Mouse (Mus musculus): ENCODE data around the gene Gm10382.
A peak's percentile ranks its signal among the peaks of the same experiment; 100 is the strongest.
"Not testable (repeated sequence)": the region's sequence is repeated elsewhere in the genome, so short reads cannot be mapped to it uniquely, and the experiment has no call there.

Gene Gm10382

GRCm38 (mm10) chr5:125370950-125371693 is 18.0 kb upstream of the Gm10382 start:
- DNase-seq (ENCODE audit: low spot score), result no peak

DNA sequence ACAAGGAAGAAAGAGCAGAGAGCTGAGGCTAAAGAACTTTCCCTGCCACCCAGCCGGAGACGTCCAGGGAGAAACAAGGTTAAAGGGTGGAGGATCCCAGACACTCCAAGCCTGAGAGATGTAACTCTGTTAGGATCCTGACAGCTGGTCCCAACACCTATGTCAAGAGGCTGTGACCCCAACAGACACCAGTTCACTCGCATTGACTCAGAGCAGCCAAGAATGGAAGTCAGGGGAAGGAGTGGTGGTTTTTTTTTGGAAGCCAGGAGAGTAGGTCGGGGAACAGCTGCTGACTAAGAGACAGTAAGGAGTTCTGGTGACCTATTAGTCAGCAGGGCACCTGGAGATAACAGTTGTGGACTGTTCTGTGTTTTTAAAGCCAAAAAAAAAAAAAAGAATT is 17.1 kb upstream of the Gm10382 start:
- no peak for DNase-seq (ENCODE audit: low spot score)

- DNase-seq (ENCODE audit: low spot score), result no peak
Observed at GRCm38 (mm10) chr5:125375871-125376270, 13.3 kb upstream of the Gm10382 start.

DNA sequence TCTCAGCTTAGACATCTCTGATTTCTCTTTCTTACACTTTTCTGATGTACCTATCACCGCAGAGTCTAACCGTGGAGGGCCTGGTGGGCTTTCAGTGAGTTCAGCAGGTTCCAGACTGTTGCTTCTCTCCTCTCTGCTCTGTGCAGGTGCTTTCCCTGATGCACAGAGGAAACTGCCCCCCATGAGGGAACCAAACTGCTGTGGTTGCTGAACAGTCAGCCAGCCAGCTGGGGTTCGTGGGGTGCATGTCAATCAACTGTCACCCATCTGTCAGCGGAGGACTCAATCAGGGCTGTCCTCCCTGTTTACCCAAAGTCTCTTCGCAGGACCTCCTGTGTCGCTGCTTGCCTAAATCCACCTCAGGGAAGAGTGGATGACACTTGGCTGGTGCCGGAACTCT is 11.9 kb upstream of the Gm10382 start:
- DNase-seq (ENCODE audit: low spot score), result no peak

- DNase-seq (ENCODE audit: low spot score), result no peak
Observed at GRCm38 (mm10) chr5:125378919-125379318, 10.2 kb upstream of the Gm10382 start.

- DNase-seq (ENCODE audit: low spot score), result no peak
Observed at GRCm38 (mm10) chr5:125381954-125382672, 7.0 kb upstream of the Gm10382 start.

DNA sequence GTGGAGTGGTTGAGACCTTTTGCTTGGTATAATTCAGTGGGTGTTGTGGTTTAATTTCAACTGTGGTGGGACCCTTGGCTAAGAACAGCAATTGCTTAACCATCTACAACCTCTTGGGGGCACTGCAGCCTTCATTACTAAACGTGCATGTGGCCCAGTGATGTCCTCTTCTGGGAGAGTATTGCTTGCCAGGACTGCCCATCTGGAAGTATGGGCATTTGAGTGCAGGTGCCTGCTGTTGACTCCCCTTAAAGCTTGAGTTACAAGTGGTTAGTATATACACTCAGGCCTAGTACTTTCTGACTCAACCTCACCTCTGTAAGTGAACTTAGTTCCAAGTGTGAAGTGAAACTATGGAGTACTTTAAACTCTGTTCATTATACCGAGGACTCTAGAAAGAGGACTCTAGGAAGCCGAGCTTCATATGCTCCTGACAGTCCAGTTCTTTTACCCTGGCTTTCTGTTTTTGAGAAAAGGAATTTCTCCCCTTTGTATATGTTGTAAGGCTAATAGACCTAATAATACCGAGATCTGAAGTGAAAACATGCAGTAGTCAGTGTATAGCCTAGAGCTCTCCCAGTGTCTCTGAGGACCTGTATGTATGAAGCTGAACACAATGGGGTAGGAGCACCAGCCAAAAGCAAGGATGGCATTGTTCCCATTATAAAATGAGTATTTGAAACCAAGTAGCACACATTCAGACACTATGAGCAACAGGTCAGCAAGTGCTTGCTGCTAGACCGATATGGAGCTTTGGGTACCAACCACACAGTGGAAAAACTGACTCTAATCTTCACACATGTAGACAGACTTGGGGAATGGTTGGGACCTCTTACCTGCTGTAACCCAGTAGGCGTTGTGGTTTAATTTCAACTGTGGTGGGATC is 6.2 kb upstream of the Gm10382 start:
- no peak for DNase-seq (ENCODE audit: low spot score)

DNA sequence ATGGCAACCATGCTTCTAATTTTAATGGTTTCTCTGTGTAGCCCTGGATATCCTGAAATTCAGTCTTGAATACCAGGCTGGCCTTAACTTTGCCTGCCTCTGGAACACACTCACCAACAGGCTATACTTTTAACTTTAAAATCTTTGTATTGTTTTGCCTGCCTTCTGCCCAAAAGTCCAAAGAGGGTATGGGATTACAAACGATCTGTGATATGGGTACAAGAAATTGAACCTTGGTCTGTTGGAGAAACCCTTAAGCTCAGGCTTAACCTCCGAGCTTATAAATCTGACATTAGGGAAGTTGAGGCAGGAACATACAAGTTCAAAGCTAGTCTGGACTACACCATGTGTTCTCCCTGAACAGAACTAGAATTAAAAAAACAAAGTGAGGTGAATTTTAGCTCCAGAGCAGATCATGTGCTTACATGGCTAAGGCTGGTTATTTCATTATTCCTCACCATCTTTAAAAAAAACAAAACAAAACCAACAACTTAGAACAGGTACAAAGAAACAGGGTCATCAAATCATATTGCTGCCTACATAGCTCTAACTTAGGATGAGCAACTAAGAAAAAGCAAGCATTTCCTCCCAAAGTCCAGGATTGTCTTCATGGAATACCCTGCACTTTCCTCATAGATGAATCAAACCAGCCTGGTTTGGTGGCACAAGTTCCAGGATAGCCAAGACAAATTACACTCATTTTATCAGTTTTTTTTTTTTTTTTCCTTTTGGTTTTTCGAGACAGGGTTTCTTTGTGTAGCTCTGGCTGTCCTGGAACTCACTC is 5.3 kb upstream of the Gm10382 start:
- DNase-seq (ENCODE audit: low spot score), result no peak

DNA sequence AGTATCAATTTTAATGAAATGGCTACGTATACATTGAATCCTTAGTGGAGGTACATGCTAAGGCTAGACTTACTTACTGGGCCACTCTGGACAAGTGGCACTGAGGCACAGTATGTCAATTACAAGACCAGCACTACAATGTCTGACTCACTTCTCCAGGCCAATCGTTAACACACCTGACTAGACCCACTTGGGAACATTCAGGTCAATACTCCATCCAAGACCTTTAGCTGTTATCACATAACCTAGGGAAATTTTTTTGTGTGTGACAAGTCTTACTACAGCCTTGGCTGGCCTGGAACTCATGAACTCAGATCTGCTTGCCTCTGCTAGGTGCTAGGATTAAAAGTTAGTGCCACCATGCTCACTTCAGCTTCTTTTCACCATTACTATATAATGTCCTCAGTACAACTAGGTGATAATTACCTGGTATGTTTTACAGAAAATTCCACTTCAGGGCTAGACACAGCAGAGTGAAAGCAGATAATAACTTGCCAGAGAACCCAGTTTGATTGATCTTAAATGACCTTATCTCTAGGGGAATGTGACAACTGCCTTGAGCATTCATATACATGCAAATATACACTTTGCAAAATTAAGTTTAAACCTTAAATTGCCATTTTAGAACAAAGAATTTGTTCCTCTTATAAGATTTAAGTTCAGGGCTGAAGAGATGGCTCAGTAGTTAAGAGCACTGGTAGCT is 4.5 kb upstream of the Gm10382 start:
- DNase-seq (ENCODE audit: low spot score), result no peak

DNA sequence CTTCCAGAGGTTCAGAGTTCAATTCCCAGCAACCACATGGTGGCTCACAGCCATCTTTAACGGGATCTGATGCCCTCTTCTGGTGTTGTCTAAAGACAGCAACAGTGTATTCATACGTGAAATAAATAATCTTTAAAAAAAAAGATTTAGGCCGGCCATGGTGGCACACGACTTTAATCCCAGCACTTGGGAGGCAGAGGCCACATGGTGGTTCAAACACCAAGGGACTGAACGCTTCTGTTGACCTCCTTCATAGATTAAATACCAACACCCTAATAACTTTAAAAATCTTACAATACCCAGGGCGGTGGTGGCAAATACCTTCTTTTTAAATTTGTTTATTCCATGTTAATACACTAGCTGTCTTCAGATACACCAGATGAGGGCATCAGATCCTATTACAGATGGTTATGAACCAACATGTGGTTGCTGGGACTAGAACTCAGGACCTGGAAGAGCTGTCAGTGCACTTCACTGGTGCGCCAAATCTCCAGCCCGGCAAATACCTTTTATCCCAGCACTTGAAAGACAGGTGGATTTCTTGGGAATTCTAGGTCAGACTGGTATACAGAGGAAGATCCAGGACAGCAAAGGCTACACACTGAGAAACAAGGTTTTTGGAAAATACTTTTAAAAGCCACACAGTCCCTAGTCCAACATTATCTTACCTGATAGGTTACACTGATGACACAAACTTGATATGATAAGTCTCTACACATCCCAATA is 3.7 kb upstream of the Gm10382 start:
- DNase-seq (ENCODE audit: low spot score), result no peak

- not testable (repeated sequence) for DNase-seq (ENCODE audit: low spot score)
Observed at GRCm38 (mm10) chr5:125387295-125387694, 1.8 kb upstream of the Gm10382 start.

GRCm38 (mm10) chr5:125388358-125389092 is 597 bp upstream of the Gm10382 start:
- DNase-seq (ENCODE audit: low spot score), result no peak

DNA sequence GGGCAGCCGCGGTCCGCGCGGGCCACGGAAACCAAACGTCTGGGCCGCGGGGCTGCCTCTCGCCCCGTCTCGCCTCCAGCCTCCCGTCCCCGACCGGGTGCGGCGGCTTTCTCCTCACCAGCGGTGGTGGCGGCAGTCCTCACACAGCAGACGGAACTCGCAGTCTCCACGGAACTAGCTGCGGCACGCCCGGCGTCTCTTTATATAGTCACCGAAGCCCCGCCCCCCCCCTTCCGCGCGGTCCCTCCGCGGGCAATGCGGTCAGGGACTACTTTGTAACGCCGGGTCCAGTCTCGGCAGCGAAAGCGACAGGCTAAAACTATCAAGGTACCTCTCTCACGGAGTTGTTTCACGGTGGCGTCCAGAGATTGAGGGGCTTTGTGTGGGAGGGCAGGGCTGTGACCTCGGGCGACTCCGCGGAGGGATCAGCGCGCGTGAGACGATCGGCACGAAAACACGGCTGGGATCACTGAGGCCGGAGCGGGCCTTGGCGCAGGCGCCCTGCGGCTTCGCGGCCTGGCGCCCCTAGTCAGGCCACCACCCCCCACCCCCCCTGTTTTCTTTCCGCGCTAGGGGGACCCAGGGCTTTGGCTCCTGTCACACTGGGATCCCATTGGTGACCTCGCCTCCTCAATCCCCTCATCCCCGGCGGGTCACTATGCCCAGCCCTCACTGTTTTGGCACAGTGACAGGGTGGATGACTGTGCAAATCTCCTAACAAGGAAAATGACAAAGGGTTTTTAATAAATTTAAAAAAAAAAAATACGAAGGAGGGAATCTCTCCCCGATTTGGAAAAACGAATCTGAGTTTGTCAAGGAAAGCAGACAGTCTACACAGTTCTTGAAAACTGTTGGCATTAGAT is 688 bp downstream of the Gm10382 start, which contains the start of gene Ubc:
TSS of gene Ubc (minus strand) at position 624 of the 863 bp plus-strand sequence.
- peak; percentile 86 for DNase-seq (ENCODE audit: low spot score)

- no peak for DNase-seq (ENCODE audit: low spot score)
Observed at GRCm38 (mm10) chr5:125390906-125391477, 1.9 kb downstream of the Gm10382 start.

- DNase-seq (ENCODE audit: low spot score), result no peak
Observed at GRCm38 (mm10) chr5:125391609-125392008, 2.5 kb downstream of the Gm10382 start.

DNA sequence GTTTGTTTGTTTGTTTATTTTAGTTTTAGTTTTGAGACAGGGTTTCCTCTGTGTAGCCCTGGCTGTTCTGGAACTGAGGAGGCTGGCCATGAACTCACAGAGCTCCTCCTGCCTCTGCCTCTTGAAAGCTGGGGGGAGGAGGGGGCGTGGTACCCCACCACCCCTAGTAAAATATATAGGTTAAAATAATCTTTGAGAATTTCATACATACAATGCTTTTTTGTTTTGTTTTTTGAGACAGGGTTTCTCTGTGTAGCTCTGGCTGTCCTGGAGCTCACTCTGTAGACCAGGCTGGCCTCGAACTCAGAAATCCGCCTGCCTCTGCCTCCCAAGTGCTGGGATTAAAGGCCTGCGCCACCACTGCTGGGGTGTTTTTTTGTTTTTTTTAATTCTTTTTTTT is 3.1 kb downstream of the Gm10382 start:
- DNase-seq (ENCODE audit: low spot score), result not testable (repeated sequence)

DNA sequence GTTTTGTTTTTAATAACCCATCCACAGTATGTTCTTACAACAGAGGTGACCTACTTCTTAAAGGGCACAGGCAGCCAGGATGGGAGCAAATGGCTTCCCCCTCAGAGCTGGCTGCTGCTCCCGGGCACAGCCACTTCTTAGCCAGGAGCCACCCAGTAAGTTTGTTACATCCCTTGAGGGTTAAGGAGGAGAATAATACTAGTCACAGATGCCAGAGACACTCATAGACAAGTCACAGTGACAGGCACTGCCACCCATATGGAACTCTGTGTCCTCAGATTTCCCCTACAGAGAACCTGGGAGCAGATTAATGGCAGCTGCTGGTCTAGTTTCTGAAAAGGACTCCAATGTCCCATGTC is 3.5 kb downstream of the Gm10382 start:
- no peak for DNase-seq (ENCODE audit: low spot score)

GRCm38 (mm10) chr5:125392977-125393621 is 4.0 kb downstream of the Gm10382 start:
- peak; percentile 92 for DNase-seq (ENCODE audit: low spot score)

Measured in testis, postnatal 14 days (tissue).